Mouse (Mus musculus): ENCODE results near the gene Upk1b.

DNA sequence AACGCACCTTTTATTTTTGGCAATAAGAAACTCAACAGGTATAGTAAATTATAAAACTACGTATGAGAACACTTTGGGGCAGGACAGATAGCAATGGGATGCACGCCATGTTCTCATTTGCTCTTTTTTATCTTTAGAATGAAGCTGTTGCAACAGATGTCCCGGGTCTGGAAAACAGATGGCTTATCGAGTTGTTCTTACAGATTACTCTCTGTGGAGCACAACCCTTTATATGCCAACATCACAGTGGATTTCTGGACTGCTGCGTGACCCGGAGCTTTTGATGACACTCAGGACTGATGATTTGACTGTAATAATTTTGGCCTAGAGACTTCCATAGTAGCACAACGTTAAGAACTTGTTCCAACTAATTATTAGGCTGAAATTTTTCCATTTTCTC lies 32.4 kb downstream of the Upk1b start:
- TF ChIP-seq CTCF (conservative IDR thresholded peaks at IDR 0.05; ENCODE audit: low read length) (no peak), NANOG (IDR thresholded peaks at IDR 0.05; ENCODE audit: borderline replicate concordance, low read length) (no peak), POU5F1 (IDR thresholded peaks at IDR 0.05; ENCODE audit: borderline replicate concordance, low read length) (no peak)

All from E14TG2a.4 (cell line).